Mouse (Mus musculus) ES-Bruce4 (cell line): Measurements from ENCODE around the gene Pigq. TPM values are rescaled to one million over a fixed set of nuclear protein-coding genes. Genes with fewer than 3 reads are reported as not detected.

Source experiments
- H3K27ac ChIP-seq: 2 replicates; pipeline ENCODE4 v1.5.1; 2012; ENCODE audit warnings: low read length, inconsistent platforms; ENCODE audit not compliant: insufficient read depth
- H3K27me3 ChIP-seq: 2 replicates; pipeline ENCODE4 v1.6.1; 2012; ENCODE audit warnings: mild to moderate bottlenecking, low read length, inconsistent platforms; ENCODE audit not compliant: control insufficient read depth, poor library complexity, insufficient read depth, severe bottlenecking
- H3K36me3 ChIP-seq: 2 replicates; pipeline ENCODE4 v1.6.1; 2012; ENCODE audit warnings: inconsistent platforms, mild to moderate bottlenecking, low read length, moderate library complexity; ENCODE audit not compliant: control insufficient read depth, poor library complexity, insufficient read depth, severe bottlenecking
- H3K4me1 ChIP-seq: one replicate; pipeline ENCODE4 v1.8.1; 2011; ENCODE audit warnings: low read length; ENCODE audit not compliant: control insufficient read depth, insufficient read depth
- H3K4me3 ChIP-seq: 2 replicates; pipeline ENCODE4 v1.5.1; 2011; ENCODE audit warnings: low read depth, mild to moderate bottlenecking, low read length
- H3K9ac ChIP-seq: 2 replicates; pipeline ENCODE4 v1.6.1; 2012; ENCODE audit warnings: low read depth, mild to moderate bottlenecking, inconsistent platforms; ENCODE audit not compliant: poor library complexity, severe bottlenecking
- H3K9me3 ChIP-seq: replicated peaks from 2 replicates; pipeline ENCODE4 v1.6.1; 2012; ENCODE audit warnings: mild to moderate bottlenecking, low read length, inconsistent platforms; ENCODE audit not compliant: control insufficient read depth, poor library complexity, insufficient read depth, severe bottlenecking
- CTCF ChIP-seq: IDR thresholded peaks from one replicate; pipeline ENCODE4 v1.8.1; 2011; ENCODE audit warnings: low read depth, low read length
- EP300 ChIP-seq: IDR thresholded peaks from 2 replicates; pipeline ENCODE4 v1.6.1; 2011; ENCODE audit warnings: low read depth, low read length; ENCODE audit not compliant: insufficient read depth
- POLR2A ChIP-seq: IDR thresholded peaks from one replicate; pipeline ENCODE4 v1.8.1; 2011; ENCODE audit warnings: low read length; ENCODE audit not compliant: insufficient read depth
- polyA plus RNA-seq: library from polyadenylated mRNA; stranded (reverse); fragments of >200 nt; gene quantifications from 2 replicates; pipeline ENCODE4 v1.2.4, GENCODE M21; 2011; ENCODE audit warnings: low read depth; ENCODE audit not compliant: missing spikeins, insufficient read depth, insufficient read length

The Pigq gene
- polyA plus RNA-seq, 1 experiment = 62.8 TPM

GRCm38 (mm10) chr17:25961566-25961965 lies 16.8 kb upstream of the Pigq start:
- TF ChIP-seq CTCF = no peak
- TF ChIP-seq POLR2A = no peak
- TF ChIP-seq EP300 = no peak
- Histone ChIP-seq H3K27me3 (no peaks in the 10 kb centered on the region), H3K9ac (no peak overlapping the region), H3K4me1 (no peaks in the 10 kb centered on the region), H3K9me3 (no peaks in the 10 kb centered on the region), H3K27ac (no peak overlapping the region), H3K36me3 (no peaks in the 10 kb centered on the region), H3K4me3 (no peak overlapping the region)

GRCm38 (mm10) chr17:25959630-25960467 lies 15.1 kb upstream of the Pigq start:
- no peaks in the 10 kb centered on the region for H3K4me1 ChIP-seq
- no peaks in the 10 kb centered on the region for H3K36me3 ChIP-seq
- no peaks in the 10 kb centered on the region for H3K27me3 ChIP-seq
- TF ChIP-seq EP300 = no peak
- no peak for TF ChIP-seq POLR2A
- TF ChIP-seq CTCF = no peak
- H3K27ac ChIP-seq = no peak overlapping the region
- H3K9me3 ChIP-seq = no peaks in the 10 kb centered on the region
- no peak overlapping the region for H3K4me3 ChIP-seq
- H3K9ac ChIP-seq = no peak overlapping the region

- H3K27me3 ChIP-seq = no peaks in the 10 kb centered on the region
- H3K36me3 ChIP-seq = no peaks in the 10 kb centered on the region
- H3K27ac ChIP-seq = no peak overlapping the region
- TF ChIP-seq EP300 = no peak
- TF ChIP-seq CTCF = no peak
- no peak for TF ChIP-seq POLR2A
- H3K9ac ChIP-seq = no peak overlapping the region
- no peaks in the 10 kb centered on the region for H3K9me3 ChIP-seq
- no peak overlapping the region for H3K4me3 ChIP-seq
- no peaks in the 10 kb centered on the region for H3K4me1 ChIP-seq
Measured at GRCm38 (mm10) chr17:25958771-25959494, 14.2 kb upstream of the Pigq start.

GRCm38 (mm10) chr17:25957586-25958051 lies 12.9 kb upstream of the Pigq start:
- Histone ChIP-seq H3K4me3 (no peak overlapping the region), H3K9me3 (no peaks in the 10 kb centered on the region), H3K9ac (no peak overlapping the region), H3K36me3 (no peaks in the 10 kb centered on the region), H3K27me3 (no peaks in the 10 kb centered on the region), H3K27ac (no peak overlapping the region), H3K4me1 (no peaks in the 10 kb centered on the region)
- TF ChIP-seq CTCF = no peak
- no peak for TF ChIP-seq EP300
- TF ChIP-seq POLR2A = no peak

- H3K27me3 ChIP-seq = no peaks in the 10 kb centered on the region
- no peak overlapping the region for H3K4me3 ChIP-seq
- no peaks in the 10 kb centered on the region for H3K4me1 ChIP-seq
- TF ChIP-seq POLR2A (no peak), CTCF (no peak), EP300 (no peak)
- H3K9me3 ChIP-seq = no peaks in the 10 kb centered on the region
- H3K36me3 ChIP-seq = no peaks in the 10 kb centered on the region
- H3K9ac ChIP-seq = no peak overlapping the region
- H3K27ac ChIP-seq = no peak overlapping the region
Measured at GRCm38 (mm10) chr17:25956631-25957030, 11.9 kb upstream of the Pigq start.

- TF ChIP-seq POLR2A = no peak
- no peak for TF ChIP-seq CTCF
- no peak for TF ChIP-seq EP300
Measured at GRCm38 (mm10) chr17:25956201-25956600, 11.5 kb upstream of the Pigq start.

More at GRCm38 (mm10) chr17:25956201-25956600, 11.5 kb upstream of the Pigq start:
- H3K4me3 ChIP-seq = no peak overlapping the region
- H3K27ac ChIP-seq = no peak overlapping the region
- H3K27me3 ChIP-seq = no peaks in the 10 kb centered on the region
- H3K9ac ChIP-seq = no peak overlapping the region
- H3K4me1 ChIP-seq = no peaks in the 10 kb centered on the region
- H3K9me3 ChIP-seq = no peaks in the 10 kb centered on the region
- H3K36me3 ChIP-seq = no peaks in the 10 kb centered on the region
